Mouse (Mus musculus): ENCODE data around the gene Smarcc2. TPM values are rescaled to one million over a fixed set of nuclear protein-coding genes. Genes with fewer than 3 reads are reported as not detected.
A peak's percentile ranks its signal among the peaks of the same experiment; 100 is the strongest.

Smarcc2 gene
- polyA plus RNA-seq, 1 experiment: 86.7 TPM

DNA sequence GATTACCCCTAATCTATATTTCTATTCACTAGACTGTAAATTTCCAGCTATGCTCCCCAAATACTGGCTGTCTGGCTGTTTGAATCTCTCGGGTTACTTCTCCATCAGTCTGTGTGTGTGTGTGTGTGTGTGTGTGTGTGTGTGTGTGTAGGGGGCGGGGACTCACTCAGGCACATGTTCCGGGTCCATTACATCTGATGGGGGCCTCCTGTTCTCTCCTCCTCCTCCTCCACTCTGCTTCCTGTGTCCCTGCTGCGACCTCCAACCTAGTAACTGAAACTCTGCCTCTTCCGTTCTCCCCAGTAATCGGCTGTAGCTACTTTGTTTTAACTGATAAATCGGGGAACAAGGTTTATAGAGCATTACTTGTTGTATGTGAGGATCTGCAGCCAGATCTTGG lies 34.4 kb upstream of the Smarcc2 start:
- peaks cover 87% of the 10 kb centered on the region for H3K36me3 ChIP-seq (replicated peaks; ENCODE audit: low read length)
- H3K4me1 ChIP-seq: peaks cover 28% of the 10 kb centered on the region
- TF ChIP-seq FLI1 (IDR thresholded peaks at IDR 0.05; ENCODE audit: low read length) (no peak), GATA1 (IDR thresholded peaks at IDR 0.05; ENCODE audit: borderline replicate concordance, low read length) (no peak)
- H3K9me3 ChIP-seq: no peaks in the 10 kb centered on the region
- H3K4me3 ChIP-seq (replicated peaks): peak overlapping the region; percentile 73
- H3K27me3 ChIP-seq (replicated peaks): no peaks in the 10 kb centered on the region

DNA sequence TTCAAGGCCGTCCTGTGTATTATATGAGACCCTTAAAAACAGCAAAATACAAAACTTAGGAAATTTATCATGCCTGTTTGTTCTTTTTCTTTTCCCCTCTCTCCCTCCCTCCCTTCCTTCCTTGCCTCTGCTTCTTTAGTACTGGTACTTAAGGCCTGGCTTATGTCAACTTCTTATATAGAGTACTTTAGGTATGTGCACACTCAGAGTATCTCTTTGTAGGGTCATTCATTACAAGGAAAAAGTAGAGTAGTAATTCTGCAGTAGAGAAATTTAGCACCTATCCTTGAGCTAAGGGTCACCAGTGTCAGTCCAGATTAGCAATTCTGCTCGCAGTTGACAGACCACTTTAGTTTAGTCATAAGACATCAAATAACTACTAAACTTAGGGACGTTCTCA lies 33.8 kb upstream of the Smarcc2 start:
- Histone ChIP-seq H3K36me3 (replicated peaks; ENCODE audit: low read length) (peaks cover 87% of the 10 kb centered on the region), H3K27me3 (replicated peaks) (no peaks in the 10 kb centered on the region), H3K4me3 (replicated peaks) (no peak overlapping the region), H3K9me3 (no peaks in the 10 kb centered on the region), H3K4me1 (peaks cover 28% of the 10 kb centered on the region)
- TF ChIP-seq GATA1 (IDR thresholded peaks at IDR 0.05; ENCODE audit: borderline replicate concordance, low read length) (no peak), FLI1 (IDR thresholded peaks at IDR 0.05; ENCODE audit: low read length) (no peak)

DNA sequence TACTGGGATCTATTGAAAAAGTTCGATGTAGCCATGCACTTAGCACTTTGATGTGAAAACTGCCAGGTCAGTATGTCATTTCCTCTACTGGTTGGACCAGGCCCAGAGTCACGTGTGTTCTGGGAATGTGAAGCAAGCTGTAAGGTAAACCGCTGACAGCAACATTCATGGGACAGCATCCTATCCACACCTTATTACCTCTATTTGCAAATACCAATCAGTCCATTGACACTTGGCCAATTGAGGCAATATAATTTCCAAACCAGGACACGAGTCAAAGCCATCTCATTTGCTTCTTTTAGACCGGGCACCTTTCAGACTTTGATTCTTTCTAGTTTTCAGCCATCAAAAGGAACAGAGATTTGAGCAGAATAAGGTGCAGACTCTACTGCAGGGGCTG lies 30.0 kb upstream of the Smarcc2 start:
- Histone ChIP-seq H3K27me3 (replicated peaks) (no peaks in the 10 kb centered on the region), H3K4me1 (peaks cover 26% of the 10 kb centered on the region), H3K9me3 (no peaks in the 10 kb centered on the region), H3K36me3 (replicated peaks; ENCODE audit: low read length) (peaks cover 81% of the 10 kb centered on the region), H3K4me3 (replicated peaks) (no peak overlapping the region)
- TF ChIP-seq FLI1 (IDR thresholded peaks at IDR 0.05; ENCODE audit: low read length) (no peak), GATA1 (IDR thresholded peaks at IDR 0.05; ENCODE audit: borderline replicate concordance, low read length) (no peak)

DNA sequence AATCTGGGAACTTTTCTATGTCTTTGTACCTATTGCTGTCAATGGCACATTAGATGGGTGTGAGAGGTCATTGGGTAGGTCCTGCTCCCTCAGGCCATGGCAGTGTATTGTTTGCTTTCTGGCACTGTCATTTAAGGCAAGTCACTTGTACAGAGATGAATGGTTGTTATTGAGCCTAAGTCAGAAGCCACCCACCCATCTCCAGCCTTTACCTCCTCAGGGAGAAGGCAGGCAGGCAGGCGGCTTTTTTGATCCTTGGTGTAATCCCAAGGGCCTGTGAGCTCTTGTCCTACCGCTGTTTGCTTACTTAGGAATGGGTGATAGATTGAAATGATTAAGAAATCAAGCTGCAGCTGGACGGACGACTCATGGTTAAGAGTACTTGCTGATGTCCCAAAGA lies 29.6 kb upstream of the Smarcc2 start:
- no peak for TF ChIP-seq GATA1 (IDR thresholded peaks at IDR 0.05; ENCODE audit: borderline replicate concordance, low read length)
- no peak for TF ChIP-seq FLI1 (IDR thresholded peaks at IDR 0.05; ENCODE audit: low read length)
- H3K9me3 ChIP-seq: no peaks in the 10 kb centered on the region

DNA sequence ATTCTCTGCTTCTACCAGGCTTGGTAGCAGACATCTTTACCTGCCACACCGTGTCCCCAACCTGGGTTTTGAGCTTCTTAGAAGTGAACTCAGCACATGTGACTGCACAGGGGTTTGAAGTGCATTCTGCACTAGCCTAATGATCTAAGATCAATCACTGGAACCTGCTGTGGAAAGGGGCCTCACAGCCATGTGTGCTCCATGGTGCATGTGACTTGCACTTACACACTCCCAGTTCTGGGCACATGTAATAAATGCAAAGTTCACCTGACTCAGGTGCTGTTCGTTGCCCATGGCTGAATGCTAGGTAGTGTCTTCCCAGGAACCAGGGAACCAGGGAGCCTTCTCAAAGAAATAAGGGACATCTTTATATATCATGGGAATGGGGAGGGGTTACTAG lies 25.6 kb upstream of the Smarcc2 start:
- no peaks in the 10 kb centered on the region for H3K27me3 ChIP-seq (replicated peaks)
- no peak for TF ChIP-seq GATA1 (IDR thresholded peaks at IDR 0.05; ENCODE audit: borderline replicate concordance, low read length)
- no peak for TF ChIP-seq FLI1 (IDR thresholded peaks at IDR 0.05; ENCODE audit: low read length)
- peaks cover 91% of the 10 kb centered on the region for H3K36me3 ChIP-seq (replicated peaks; ENCODE audit: low read length)

More for the DNA sequence above, 29.6 kb upstream of the Smarcc2 start:
- H3K36me3 ChIP-seq (replicated peaks; ENCODE audit: low read length): peaks cover 84% of the 10 kb centered on the region
- no peak overlapping the region for H3K4me3 ChIP-seq (replicated peaks)
- H3K27me3 ChIP-seq (replicated peaks): no peaks in the 10 kb centered on the region
- peaks cover 23% of the 10 kb centered on the region for H3K4me1 ChIP-seq

DNA sequence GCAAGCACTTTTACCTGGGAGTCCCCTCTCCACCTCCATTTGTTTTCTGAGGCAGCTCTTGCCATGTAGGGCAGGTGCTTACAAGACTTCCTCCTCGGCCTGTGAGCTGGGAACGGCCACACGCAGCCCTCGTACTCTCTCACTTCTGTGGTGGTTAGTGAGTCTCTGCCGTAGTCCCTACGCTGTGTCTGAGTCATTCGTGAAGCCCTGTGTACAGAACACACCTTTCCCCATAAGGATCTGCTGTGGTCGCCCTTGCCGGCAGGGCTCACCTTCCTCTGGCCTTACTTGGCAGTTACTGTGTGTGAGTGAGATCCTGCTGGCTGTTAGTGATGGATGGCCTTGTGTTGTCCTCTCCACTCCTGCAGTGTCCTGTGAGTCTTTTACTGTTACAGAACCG lies 24.4 kb upstream of the Smarcc2 start:
- Histone ChIP-seq H3K4me1 (peaks cover 34% of the 10 kb centered on the region), H3K27me3 (replicated peaks) (no peaks in the 10 kb centered on the region), H3K36me3 (replicated peaks; ENCODE audit: low read length) (peaks cover 91% of the 10 kb centered on the region), H3K9me3 (no peaks in the 10 kb centered on the region), H3K4me3 (replicated peaks) (no peak overlapping the region)
- TF ChIP-seq GATA1 (IDR thresholded peaks at IDR 0.05; ENCODE audit: borderline replicate concordance, low read length) (no peak), FLI1 (IDR thresholded peaks at IDR 0.05; ENCODE audit: low read length) (no peak)

More for the DNA sequence above, 25.6 kb upstream of the Smarcc2 start:
- peaks cover 21% of the 10 kb centered on the region for H3K4me1 ChIP-seq
- H3K4me3 ChIP-seq (replicated peaks): no peak overlapping the region
- H3K9me3 ChIP-seq: no peaks in the 10 kb centered on the region

DNA sequence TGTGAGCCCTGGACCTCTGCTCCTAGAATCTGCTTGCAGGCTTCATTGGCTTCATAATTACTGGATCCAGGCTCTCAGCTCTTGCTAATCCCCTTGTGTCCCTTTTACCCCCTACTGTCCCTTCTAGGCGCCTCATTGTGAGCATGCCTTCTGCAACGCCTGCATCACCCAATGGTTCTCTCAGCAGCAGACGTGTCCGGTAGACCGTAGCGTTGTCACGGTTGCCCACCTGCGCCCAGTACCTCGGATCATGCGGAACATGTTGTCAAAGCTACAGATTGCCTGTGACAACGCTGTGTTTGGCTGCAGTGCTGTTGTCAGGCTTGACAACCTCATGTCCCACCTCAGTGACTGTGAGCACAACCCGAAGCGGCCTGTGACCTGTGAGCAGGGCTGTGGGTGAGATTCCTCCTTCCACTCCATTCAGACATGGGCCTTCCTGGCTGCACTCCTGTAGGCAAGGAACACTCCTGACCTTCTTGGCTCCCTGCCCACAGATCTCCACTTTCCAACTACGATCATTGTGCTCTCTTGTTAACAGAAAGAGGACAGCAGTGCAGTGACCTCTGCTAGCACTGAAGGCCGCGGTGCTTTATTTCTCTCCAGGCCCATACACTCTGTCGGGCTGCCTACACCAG lies 23.7 kb upstream of the Smarcc2 start:
- TF ChIP-seq GATA1 (IDR thresholded peaks at IDR 0.05; ENCODE audit: borderline replicate concordance, low read length): no peak
- no peak for TF ChIP-seq FLI1 (IDR thresholded peaks at IDR 0.05; ENCODE audit: low read length)
- no peaks in the 10 kb centered on the region for H3K9me3 ChIP-seq
- no peak overlapping the region for H3K4me3 ChIP-seq (replicated peaks)
- H3K27me3 ChIP-seq (replicated peaks): no peaks in the 10 kb centered on the region
- peaks cover 40% of the 10 kb centered on the region for H3K4me1 ChIP-seq
- peaks cover 91% of the 10 kb centered on the region for H3K36me3 ChIP-seq (replicated peaks; ENCODE audit: low read length)

DNA sequence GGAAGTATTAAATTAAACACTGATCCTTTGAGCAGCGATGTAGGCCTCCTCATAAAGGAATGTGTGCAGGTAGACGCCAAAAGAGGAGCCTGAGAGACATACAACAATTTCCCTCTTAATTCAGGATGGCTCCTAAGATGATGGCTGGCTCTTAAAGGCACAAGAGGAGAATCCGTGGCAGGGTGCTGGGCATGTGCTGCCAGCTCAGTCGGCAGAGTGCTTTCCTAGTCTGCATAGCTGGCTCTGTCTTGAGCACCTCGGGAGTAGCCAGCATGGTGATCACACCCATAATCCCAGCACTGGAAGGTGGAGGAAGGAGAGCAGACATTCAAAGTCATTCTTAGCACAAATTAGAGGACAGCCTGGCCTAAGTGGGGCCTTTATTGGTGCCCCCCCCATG lies 23.2 kb upstream of the Smarcc2 start:
- Histone ChIP-seq H3K4me3 (replicated peaks) (no peak overlapping the region), H3K4me1 (peaks cover 44% of the 10 kb centered on the region), H3K9me3 (no peaks in the 10 kb centered on the region), H3K36me3 (replicated peaks; ENCODE audit: low read length) (peaks cover 91% of the 10 kb centered on the region), H3K27me3 (replicated peaks) (no peaks in the 10 kb centered on the region)
- TF ChIP-seq FLI1 (IDR thresholded peaks at IDR 0.05; ENCODE audit: low read length) (no peak), GATA1 (IDR thresholded peaks at IDR 0.05; ENCODE audit: borderline replicate concordance, low read length) (no peak)

DNA sequence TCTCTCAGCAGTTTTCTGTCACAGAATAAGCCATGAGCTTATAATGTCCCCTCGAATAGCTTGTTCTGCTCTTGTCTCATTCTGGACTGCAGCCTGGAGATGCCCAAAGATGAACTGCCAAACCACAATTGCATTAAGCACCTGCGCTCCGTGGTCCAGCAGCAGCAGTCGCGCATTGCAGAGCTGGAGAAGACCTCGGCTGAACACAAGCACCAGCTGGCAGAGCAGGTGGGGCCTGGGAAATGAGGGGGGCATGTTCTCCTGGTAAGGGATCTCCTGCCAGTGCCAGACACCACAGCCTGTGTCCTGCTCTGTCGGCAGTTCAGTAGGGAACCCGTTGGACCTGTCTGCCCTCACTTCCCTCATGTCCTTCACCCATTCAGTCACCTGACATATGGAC lies 22.7 kb upstream of the Smarcc2 start:
- H3K36me3 ChIP-seq (replicated peaks; ENCODE audit: low read length): peaks cover 91% of the 10 kb centered on the region
- no peak overlapping the region for H3K4me3 ChIP-seq (replicated peaks)
- no peaks in the 10 kb centered on the region for H3K9me3 ChIP-seq
- TF ChIP-seq GATA1 (IDR thresholded peaks at IDR 0.05; ENCODE audit: borderline replicate concordance, low read length): no peak
- no peak for TF ChIP-seq FLI1 (IDR thresholded peaks at IDR 0.05; ENCODE audit: low read length)
- peaks cover 44% of the 10 kb centered on the region for H3K4me1 ChIP-seq
- H3K27me3 ChIP-seq (replicated peaks): no peaks in the 10 kb centered on the region

DNA sequence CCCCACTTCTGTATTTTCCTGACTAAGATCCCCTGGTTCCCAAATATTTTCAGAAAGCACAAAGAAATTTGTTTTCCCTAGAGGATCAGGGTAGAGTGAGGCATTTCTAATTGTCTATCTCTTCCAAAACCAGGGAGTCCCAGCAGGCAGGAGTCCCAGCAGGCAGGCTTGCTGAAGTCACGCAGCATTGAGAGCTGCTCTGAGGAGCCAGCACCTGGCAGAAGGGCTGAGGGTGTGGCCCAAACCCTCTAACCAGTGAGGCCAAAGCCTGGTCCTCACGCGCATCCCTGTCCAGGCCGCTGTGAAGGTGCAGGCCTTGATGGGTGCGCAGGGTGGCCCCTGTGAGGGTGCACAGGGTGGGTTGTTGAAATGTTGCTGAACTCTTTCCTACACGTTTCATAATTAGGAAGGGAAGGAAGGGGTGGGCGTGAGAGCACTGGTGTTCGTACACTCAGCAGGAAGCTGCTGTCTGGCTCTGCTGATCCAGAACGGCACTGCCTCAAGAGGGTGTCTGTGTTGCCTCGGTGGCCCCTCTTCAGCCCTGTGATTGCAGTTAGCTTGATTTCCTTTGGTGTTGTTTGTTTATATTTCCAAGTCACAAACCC lies 20.3 kb upstream of the Smarcc2 start:
- peaks cover 92% of the 10 kb centered on the region for H3K36me3 ChIP-seq (replicated peaks; ENCODE audit: low read length)
- no peaks in the 10 kb centered on the region for H3K9me3 ChIP-seq
- TF ChIP-seq FLI1 (IDR thresholded peaks at IDR 0.05; ENCODE audit: low read length): no peak
- no peak for TF ChIP-seq GATA1 (IDR thresholded peaks at IDR 0.05; ENCODE audit: borderline replicate concordance, low read length)
- peaks cover 40% of the 10 kb centered on the region for H3K4me1 ChIP-seq
- no peaks in the 10 kb centered on the region for H3K27me3 ChIP-seq (replicated peaks)
- peak overlapping the region; percentile 39 for H3K4me3 ChIP-seq (replicated peaks)
